Mouse (Mus musculus): ENCODE results near the gene Tacc2. TPM values are rescaled to one million over a fixed set of nuclear protein-coding genes. Genes with fewer than 3 reads are reported as not detected.

Gene Tacc2
- polyA plus RNA-seq, 1 experiment from 2014 or later, result 72.4 TPM

GRCm38 (mm10) chr7:130803251-130803825 lies 226.1 kb downstream of the Tacc2 start:
- Histone ChIP-seq H3K27ac (replicated peaks; ENCODE audit: low read depth, low read length) (no peak overlapping the region), H3K36me3 (ENCODE audit: control insufficient read depth, insufficient read depth, low read length) (no peaks in the 10 kb centered on the region), H3K4me1 (ENCODE audit: control insufficient read depth, insufficient read depth, low read length) (no peaks in the 10 kb centered on the region), H3K27me3 (ENCODE audit: control insufficient read depth, insufficient read depth, low read length) (no peaks in the 10 kb centered on the region), H3K9ac (replicated peaks; ENCODE audit: low read length) (no peak overlapping the region), H3K4me2 (ENCODE audit: low read length) (no peak overlapping the region), H3K4me3 (replicated peaks; ENCODE audit: low read depth, low read length) (no peak overlapping the region), H3K9me3 (ENCODE audit: control insufficient read depth, low read length) (no peaks in the 10 kb centered on the region)
- no peak for ATAC-seq (ENCODE audit: low FRiP score, low TSS enrichment)
- DNase-seq, result no peak
- 62% methylated on average over 8 of the region's 8 CpGs for WGBS

GRCm38 (mm10) chr7:130804991-130805390 lies 227.8 kb downstream of the Tacc2 start:
- DNase-seq (no peak), ATAC-seq (ENCODE audit: low FRiP score, low TSS enrichment) (no peak)
- H3K27ac ChIP-seq (replicated peaks; ENCODE audit: low read depth, low read length), result no peak overlapping the region
- H3K9me3 ChIP-seq (ENCODE audit: control insufficient read depth, low read length), result no peaks in the 10 kb centered on the region
- H3K4me3 ChIP-seq (replicated peaks; ENCODE audit: low read depth, low read length), result no peak overlapping the region
- no peak overlapping the region for H3K9ac ChIP-seq (replicated peaks; ENCODE audit: low read length)
- H3K36me3 ChIP-seq (ENCODE audit: control insufficient read depth, insufficient read depth, low read length), result no peaks in the 10 kb centered on the region
- H3K4me2 ChIP-seq (ENCODE audit: low read length), result no peak overlapping the region
- H3K4me1 ChIP-seq (ENCODE audit: control insufficient read depth, insufficient read depth, low read length), result no peaks in the 10 kb centered on the region
- no peaks in the 10 kb centered on the region for H3K27me3 ChIP-seq (ENCODE audit: control insufficient read depth, insufficient read depth, low read length)
- WGBS, result 69% methylated on average over 5 of the region's 5 CpGs

- no peak for DNase-seq
- WGBS, result 83% methylated on average over 8 of the region's 8 CpGs
- Histone ChIP-seq H3K4me1 (ENCODE audit: control insufficient read depth, insufficient read depth, low read length) (no peaks in the 10 kb centered on the region), H3K36me3 (ENCODE audit: control insufficient read depth, insufficient read depth, low read length) (no peaks in the 10 kb centered on the region), H3K4me3 (replicated peaks; ENCODE audit: low read depth, low read length) (no peak overlapping the region), H3K27me3 (ENCODE audit: control insufficient read depth, insufficient read depth, low read length) (no peaks in the 10 kb centered on the region), H3K27ac (replicated peaks; ENCODE audit: low read depth, low read length) (no peak overlapping the region), H3K4me2 (ENCODE audit: low read length) (no peak overlapping the region), H3K9me3 (ENCODE audit: control insufficient read depth, low read length) (no peaks in the 10 kb centered on the region), H3K9ac (replicated peaks; ENCODE audit: low read length) (no peak overlapping the region)
- no peak for ATAC-seq (ENCODE audit: low FRiP score, low TSS enrichment)
These were observed 230.5 kb downstream of the Tacc2 start for GRCm38 (mm10) chr7:130807749-130808148.

- Histone ChIP-seq H3K4me2 (ENCODE audit: low read length) (no peak overlapping the region), H3K4me3 (replicated peaks; ENCODE audit: low read depth, low read length) (no peak overlapping the region), H3K27me3 (ENCODE audit: control insufficient read depth, insufficient read depth, low read length) (no peaks in the 10 kb centered on the region), H3K36me3 (ENCODE audit: control insufficient read depth, insufficient read depth, low read length) (no peaks in the 10 kb centered on the region), H3K4me1 (ENCODE audit: control insufficient read depth, insufficient read depth, low read length) (no peaks in the 10 kb centered on the region), H3K9me3 (ENCODE audit: control insufficient read depth, low read length) (no peaks in the 10 kb centered on the region), H3K27ac (replicated peaks; ENCODE audit: low read depth, low read length) (no peak overlapping the region), H3K9ac (replicated peaks; ENCODE audit: low read length) (no peak overlapping the region)
- WGBS, result 86% methylated on average over 6 of the region's 6 CpGs
- ATAC-seq (ENCODE audit: low FRiP score, low TSS enrichment) (no peak), DNase-seq (no peak)
These were observed 231.5 kb downstream of the Tacc2 start for GRCm38 (mm10) chr7:130808694-130809093.

GRCm38 (mm10) chr7:130810238-130810637 lies 233.0 kb downstream of the Tacc2 start:
- ATAC-seq (ENCODE audit: low FRiP score, low TSS enrichment) (no peak), DNase-seq (no peak)
- Histone ChIP-seq H3K9me3 (ENCODE audit: control insufficient read depth, low read length) (no peaks in the 10 kb centered on the region), H3K4me3 (replicated peaks; ENCODE audit: low read depth, low read length) (no peak overlapping the region), H3K27ac (replicated peaks; ENCODE audit: low read depth, low read length) (no peak overlapping the region), H3K36me3 (ENCODE audit: control insufficient read depth, insufficient read depth, low read length) (no peaks in the 10 kb centered on the region), H3K9ac (replicated peaks; ENCODE audit: low read length) (no peak overlapping the region), H3K4me1 (ENCODE audit: control insufficient read depth, insufficient read depth, low read length) (no peaks in the 10 kb centered on the region), H3K27me3 (ENCODE audit: control insufficient read depth, insufficient read depth, low read length) (no peaks in the 10 kb centered on the region), H3K4me2 (ENCODE audit: low read length) (no peak overlapping the region)
- WGBS, result 86% methylated on average over 4 of the region's 4 CpGs

GRCm38 (mm10) chr7:130812407-130812806 lies 235.2 kb downstream of the Tacc2 start:
- no peak for DNase-seq
- WGBS, result 39% methylated on average over 16 of the region's 16 CpGs
- no peak overlapping the region for H3K4me2 ChIP-seq (ENCODE audit: low read length)
- H3K9ac ChIP-seq (replicated peaks; ENCODE audit: low read length), result no peak overlapping the region
- H3K4me3 ChIP-seq (replicated peaks; ENCODE audit: low read depth, low read length), result no peak overlapping the region
- H3K4me1 ChIP-seq (ENCODE audit: control insufficient read depth, insufficient read depth, low read length), result no peaks in the 10 kb centered on the region
- H3K27me3 ChIP-seq (ENCODE audit: control insufficient read depth, insufficient read depth, low read length), result no peaks in the 10 kb centered on the region
- H3K36me3 ChIP-seq (ENCODE audit: control insufficient read depth, insufficient read depth, low read length), result no peaks in the 10 kb centered on the region
- H3K9me3 ChIP-seq (ENCODE audit: control insufficient read depth, low read length), result no peaks in the 10 kb centered on the region
- no peak for ATAC-seq (ENCODE audit: low FRiP score, low TSS enrichment)
- H3K27ac ChIP-seq (replicated peaks; ENCODE audit: low read depth, low read length), result no peak overlapping the region

Other genes with a start within 250 kb of the Tacc2 start
- 113 and 122 TPM in 2 replicates for gene Ate1, start 57.1 kb upstream of the Tacc2 start, polyA plus RNA-seq (2014; fragmentation: Nextera tagmentation; extraction: Ambion mirVana)
- gene Nsmce4a, start 4.3 kb upstream of the Tacc2 start, polyA plus RNA-seq (2014; fragmentation: Nextera tagmentation; extraction: Ambion mirVana), result 99.1 and 114 TPM in 2 replicates
- not detected in 2 replicates for gene Btbd16, start 196.6 kb downstream of the Tacc2 start, polyA plus RNA-seq (2014; fragmentation: Nextera tagmentation; extraction: Ambion mirVana)